Mouse (Mus musculus): Measurements from ENCODE around the gene Rccd1. TPM values are rescaled to one million over a fixed set of nuclear protein-coding genes. Genes with fewer than 3 reads are reported as not detected.

Gene Rccd1
- total and polyA plus RNA-seq, 2 experiments from 2014 or later: 3.1 to 7.6 TPM

DNA sequence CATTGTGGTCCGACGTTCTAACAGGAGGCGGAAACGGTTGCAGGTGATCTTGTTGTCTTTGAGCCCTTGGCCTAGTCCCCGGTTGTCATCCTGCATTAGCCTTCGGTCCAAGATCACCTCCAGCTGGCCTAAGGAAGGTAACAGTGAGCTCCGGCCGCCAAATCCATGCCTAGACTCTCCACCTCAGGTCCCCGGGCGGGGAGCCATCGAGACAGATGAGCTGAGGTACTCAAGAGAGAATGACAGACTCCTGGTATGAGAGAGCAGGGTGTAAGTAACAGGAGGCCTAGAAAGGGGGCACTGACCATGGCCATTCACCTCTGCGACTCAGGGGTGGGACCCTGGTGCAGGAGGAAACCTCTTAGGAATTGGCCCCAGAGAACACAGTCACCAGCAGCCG, 32.1 kb upstream of the Rccd1 start:
- no peak for ATAC-seq (ENCODE audit: insufficient read depth, low read depth)
- Histone ChIP-seq H3K36me3 (replicated peaks; ENCODE audit: control insufficient read depth, insufficient read depth, low read length) (peaks cover 84% of the 10 kb centered on the region), H3K27ac (ENCODE audit: low read depth) (peak overlapping the region; percentile 43), H3K9me3 (replicated peaks; ENCODE audit: control insufficient read depth, low read length) (no peaks in the 10 kb centered on the region), H3K4me2 (ENCODE audit: low read depth, low read length) (no peak overlapping the region), H3K4me1 (ENCODE audit: control insufficient read depth, insufficient read depth) (no peaks in the 10 kb centered on the region), H3K9ac (replicated peaks; ENCODE audit: low read depth, low read length) (no peak overlapping the region), H3K4me3 (ENCODE audit: low read depth, low read length) (no peak overlapping the region), H3K27me3 (ENCODE audit: control insufficient read depth, insufficient read depth, low read length) (no peaks in the 10 kb centered on the region)
- WGBS: 83% methylated on average over 13 of the region's 13 CpGs
- TF ChIP-seq EP300 (IDR thresholded peaks at IDR 0.05; ENCODE audit: low read depth): no peak
- TF ChIP-seq CTCF (IDR thresholded peaks at IDR 0.05; ENCODE audit: low read depth): no peak
- DNase-seq (ENCODE audit: low spot score): no peak

DNA sequence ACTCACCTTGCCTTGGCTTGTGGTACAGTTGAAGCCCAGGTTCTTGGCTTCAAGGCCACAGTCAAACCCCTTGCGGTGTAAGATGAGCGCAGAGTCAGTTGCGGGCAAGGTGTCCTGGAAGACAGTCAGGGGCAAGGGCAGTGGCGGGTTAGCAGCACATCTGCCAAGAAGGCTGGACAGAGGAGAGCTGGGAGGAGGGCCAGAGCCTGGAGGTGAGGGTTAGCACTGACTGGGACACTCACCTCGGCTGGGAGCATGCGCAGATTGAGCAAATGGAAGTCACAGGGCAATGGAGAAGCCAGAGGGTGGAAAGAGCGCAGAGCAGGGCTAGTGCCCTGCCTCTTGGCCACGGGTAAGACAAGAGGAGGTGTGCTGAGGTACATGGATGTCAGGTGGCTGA, 28.7 kb upstream of the Rccd1 start:
- no peak overlapping the region for H3K9ac ChIP-seq (replicated peaks; ENCODE audit: low read depth, low read length)
- no peak overlapping the region for H3K27ac ChIP-seq (ENCODE audit: low read depth)
- H3K4me1 ChIP-seq (ENCODE audit: control insufficient read depth, insufficient read depth): no peaks in the 10 kb centered on the region
- no peak overlapping the region for H3K4me2 ChIP-seq (ENCODE audit: low read depth, low read length)
- H3K27me3 ChIP-seq (ENCODE audit: control insufficient read depth, insufficient read depth, low read length): no peaks in the 10 kb centered on the region
- H3K9me3 ChIP-seq (replicated peaks; ENCODE audit: control insufficient read depth, low read length): no peaks in the 10 kb centered on the region
- no peak for DNase-seq (ENCODE audit: low spot score)
- 91% methylated on average over 8 of the region's 8 CpGs for WGBS
- TF ChIP-seq CTCF (IDR thresholded peaks at IDR 0.05; ENCODE audit: low read depth): no peak
- TF ChIP-seq EP300 (IDR thresholded peaks at IDR 0.05; ENCODE audit: low read depth): no peak
- peaks cover 67% of the 10 kb centered on the region for H3K36me3 ChIP-seq (replicated peaks; ENCODE audit: control insufficient read depth, insufficient read depth, low read length)
- no peak for ATAC-seq (ENCODE audit: insufficient read depth, low read depth)
- H3K4me3 ChIP-seq (ENCODE audit: low read depth, low read length): no peak overlapping the region

DNA sequence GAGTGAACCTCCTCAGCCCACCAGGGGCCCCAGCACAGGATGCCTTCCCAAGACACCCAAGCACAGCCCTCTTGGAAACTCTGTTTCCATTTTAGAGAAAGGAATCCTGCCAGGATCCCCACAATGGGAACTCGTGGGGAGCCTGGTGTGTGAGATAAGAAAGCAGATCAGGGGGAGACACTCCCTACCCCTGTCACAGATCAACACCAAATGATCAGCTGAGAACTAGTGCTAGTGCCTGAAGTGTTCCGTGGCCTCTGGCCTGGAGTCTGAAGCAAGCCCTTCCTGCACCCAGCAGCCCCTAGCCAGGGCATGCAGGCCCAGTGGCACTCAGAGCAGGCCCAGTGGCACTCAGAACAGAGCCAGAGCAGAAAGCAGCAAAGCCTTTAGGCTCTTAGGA, 26.6 kb upstream of the Rccd1 start:
- WGBS: 52% methylated on average over 2 of the region's 2 CpGs
- no peak overlapping the region for H3K4me3 ChIP-seq (ENCODE audit: low read depth, low read length)
- TF ChIP-seq CTCF (IDR thresholded peaks at IDR 0.05; ENCODE audit: low read depth): no peak
- no peak for TF ChIP-seq EP300 (IDR thresholded peaks at IDR 0.05; ENCODE audit: low read depth)
- no peaks in the 10 kb centered on the region for H3K4me1 ChIP-seq (ENCODE audit: control insufficient read depth, insufficient read depth)
- H3K9me3 ChIP-seq (replicated peaks; ENCODE audit: control insufficient read depth, low read length): no peaks in the 10 kb centered on the region
- no peak overlapping the region for H3K9ac ChIP-seq (replicated peaks; ENCODE audit: low read depth, low read length)
- no peak overlapping the region for H3K27ac ChIP-seq (ENCODE audit: low read depth)
- H3K36me3 ChIP-seq (replicated peaks; ENCODE audit: control insufficient read depth, insufficient read depth, low read length): peaks cover 49% of the 10 kb centered on the region
- no peak for DNase-seq (ENCODE audit: low spot score)
- no peak for ATAC-seq (ENCODE audit: insufficient read depth, low read depth)
- H3K27me3 ChIP-seq (ENCODE audit: control insufficient read depth, insufficient read depth, low read length): no peaks in the 10 kb centered on the region
- H3K4me2 ChIP-seq (ENCODE audit: low read depth, low read length): no peak overlapping the region

DNA sequence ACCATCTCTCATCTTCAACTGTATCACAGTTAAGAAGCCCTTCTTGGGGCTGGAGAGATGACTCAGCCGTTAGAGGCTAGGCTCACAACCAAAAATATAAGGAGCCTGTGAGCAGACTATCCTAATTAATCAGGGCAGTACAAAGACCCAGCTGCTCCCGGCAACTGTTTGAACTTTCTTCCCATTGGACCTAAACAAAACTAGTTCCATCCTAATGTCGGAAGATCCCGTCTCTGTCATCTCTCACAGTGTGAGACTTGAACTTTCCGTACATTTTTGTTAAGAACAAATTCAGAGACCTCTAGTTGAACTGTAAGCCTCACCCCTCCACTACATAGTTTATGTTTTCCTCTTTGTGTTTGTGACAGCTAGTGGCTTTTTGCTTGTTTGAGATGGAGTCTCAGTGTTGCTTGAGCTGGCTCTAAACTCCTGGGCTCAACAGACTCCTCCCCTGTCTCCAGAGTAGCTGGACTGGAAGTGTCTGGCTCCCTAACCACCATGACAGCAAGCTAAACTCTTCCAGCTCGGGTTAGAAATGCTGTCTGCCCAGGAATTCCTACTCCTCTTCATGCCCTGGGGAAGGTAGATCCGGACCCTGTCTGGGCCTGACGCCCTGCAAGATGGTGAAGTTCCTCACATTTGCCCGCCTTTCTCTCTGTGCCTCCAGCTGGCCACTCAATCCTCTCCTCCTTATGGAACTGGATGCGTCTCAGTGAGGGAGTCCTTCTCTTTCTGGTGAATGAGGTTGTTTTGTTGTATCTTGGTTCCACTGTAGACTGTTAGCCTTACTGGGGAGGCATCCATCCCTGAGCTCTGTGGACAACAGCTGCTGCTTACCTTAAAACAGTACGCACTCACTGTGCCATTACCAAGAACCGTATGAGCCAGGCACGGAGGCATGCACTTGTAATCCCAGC, 23.7 kb upstream of the Rccd1 start:
- Histone ChIP-seq H3K4me1 (ENCODE audit: control insufficient read depth, insufficient read depth) (peaks cover 7% of the 10 kb centered on the region; the same call in 1 of the 2 replicates), H3K4me3 (ENCODE audit: low read depth, low read length) (no peak overlapping the region), H3K27me3 (ENCODE audit: control insufficient read depth, insufficient read depth, low read length) (no peaks in the 10 kb centered on the region), H3K4me2 (ENCODE audit: low read depth, low read length) (no peak overlapping the region), H3K9ac (replicated peaks; ENCODE audit: low read depth, low read length) (no peak overlapping the region), H3K27ac (ENCODE audit: low read depth) (peak overlapping the region; percentile 51), H3K9me3 (replicated peaks; ENCODE audit: control insufficient read depth, low read length) (no peaks in the 10 kb centered on the region), H3K36me3 (replicated peaks; ENCODE audit: control insufficient read depth, insufficient read depth, low read length) (peaks cover 30% of the 10 kb centered on the region)
- TF ChIP-seq EP300 (IDR thresholded peaks at IDR 0.05; ENCODE audit: low read depth) (no peak), CTCF (IDR thresholded peaks at IDR 0.05; ENCODE audit: low read depth) (no peak)
- WGBS: 69% methylated on average over 13 of the region's 13 CpGs
- DNase-seq (ENCODE audit: low spot score) (no peak), ATAC-seq (ENCODE audit: insufficient read depth, low read depth) (no peak)

DNA sequence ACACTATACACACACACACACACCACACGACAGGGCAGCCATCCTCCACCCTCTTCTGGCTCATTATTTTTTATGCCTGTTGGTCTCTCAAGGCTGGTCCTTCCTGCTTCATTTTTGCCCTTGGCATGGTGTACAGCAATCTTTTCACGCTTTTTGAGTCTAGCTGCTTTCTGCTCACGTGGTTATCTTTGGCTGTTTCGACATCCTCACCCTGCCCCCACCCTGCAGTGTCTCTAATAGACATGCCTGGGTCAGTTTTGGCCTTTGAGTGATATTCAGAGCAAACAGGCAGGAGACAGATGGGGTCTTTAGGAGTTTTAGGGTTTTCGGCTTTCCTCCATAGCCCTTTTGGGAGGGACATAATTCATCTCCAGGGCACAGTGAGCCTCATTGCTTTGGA, 22.6 kb upstream of the Rccd1 start:
- Histone ChIP-seq H3K9me3 (replicated peaks; ENCODE audit: control insufficient read depth, low read length) (no peaks in the 10 kb centered on the region), H3K36me3 (replicated peaks; ENCODE audit: control insufficient read depth, insufficient read depth, low read length) (peaks cover 20% of the 10 kb centered on the region), H3K27me3 (ENCODE audit: control insufficient read depth, insufficient read depth, low read length) (no peaks in the 10 kb centered on the region), H3K9ac (replicated peaks; ENCODE audit: low read depth, low read length) (no peak overlapping the region), H3K4me1 (ENCODE audit: control insufficient read depth, insufficient read depth) (peaks cover 7% of the 10 kb centered on the region; the same call in 1 of the 2 replicates), H3K27ac (ENCODE audit: low read depth) (no peak overlapping the region), H3K4me2 (ENCODE audit: low read depth, low read length) (no peak overlapping the region), H3K4me3 (ENCODE audit: low read depth, low read length) (no peak overlapping the region)
- TF ChIP-seq EP300 (IDR thresholded peaks at IDR 0.05; ENCODE audit: low read depth) (no peak), CTCF (IDR thresholded peaks at IDR 0.05; ENCODE audit: low read depth) (no peak)
- ATAC-seq (ENCODE audit: insufficient read depth, low read depth) (no peak), DNase-seq (ENCODE audit: low spot score) (no peak)
- WGBS: 72% methylated on average over 5 of the region's 5 CpGs
